ENCODE assay signal across 29 mouse cellular contexts in genomic region chr14:106387671-106388070, GRCm38 (mm10).
DNase-seq lines count a peak whose midpoint lies in the region; ATAC-seq and TF ChIP-seq lines count a peak whose summit lies in the region.
"Had no signal": no experiment of that assay in that cellular context is flagged by ENCODE, and none has a peak within 500 bp of the region (broad histone marks: within the 10 kb centered on the region; RNA-seq: fewer than 3 reads in every experiment).

No protein-coding gene starts in this region.

- no peak overlapping the region for H3K9ac ChIP-seq in heart, embryonic 11.5 days (ENCODE audit: low read depth, low read length)
- H3K9ac ChIP-seq in heart, embryonic 13.5 days = no peak overlapping the region
- H3K9ac ChIP-seq in midbrain, embryonic 14.5 days (replicated peaks; ENCODE audit: low read length) = no peak overlapping the region
- H3K9ac ChIP-seq: embryonic facial prominence, embryonic 12.5 days; forebrain, embryonic 13.5 days; intestine, embryonic 15.5 days; liver, postnatal 0 days; neural tube, embryonic 15.5 days had no signal

- H3K36me3 ChIP-seq in heart, embryonic 11.5 days (ENCODE audit: control insufficient read depth, insufficient read depth, low read length) = no peaks in the 10 kb centered on the region
- H3K36me3 ChIP-seq in heart, embryonic 13.5 days = no peaks in the 10 kb centered on the region
- H3K36me3 ChIP-seq in midbrain, embryonic 14.5 days (ENCODE audit: control insufficient read depth, insufficient read depth, low read length) = no peaks in the 10 kb centered on the region
- H3K36me3 ChIP-seq: embryonic facial prominence, embryonic 12.5 days; hindbrain, embryonic 10.5 days; intestine, embryonic 15.5 days; midbrain, embryonic 10.5 days; neural tube, embryonic 15.5 days had no signal

- H3K4me1 ChIP-seq in heart, embryonic 11.5 days (ENCODE audit: control insufficient read depth, insufficient read depth, low read length) = no peaks in the 10 kb centered on the region
- 0 out of 2 replicates have a peak, but pooled peaks cover 5% of the 10 kb centered on the region for H3K4me1 ChIP-seq in heart, embryonic 13.5 days
- H3K4me1 ChIP-seq in midbrain, embryonic 14.5 days (ENCODE audit: control insufficient read depth, insufficient read depth, low read length) = no peaks in the 10 kb centered on the region
- H3K4me1 ChIP-seq: embryonic facial prominence, embryonic 12.5 days; forebrain, embryonic 13.5 days; hindbrain, embryonic 10.5 days; intestine, embryonic 15.5 days; midbrain, embryonic 10.5 days; neural tube, embryonic 15.5 days had no signal

- 57% methylated on average over 3 of the region's 3 CpGs for WGBS in heart, embryonic 11.5 days (ENCODE audit: insufficient replicate concordance)
- WGBS in heart, embryonic 13.5 days = 51% methylated on average over 3 of the region's 3 CpGs
- WGBS in midbrain, embryonic 14.5 days = 88% methylated on average over 3 of the region's 3 CpGs

- 0 out of 2 replicates have a peak, but pooled peaks cover 3% of the 10 kb centered on the region for H3K9me3 ChIP-seq in heart, embryonic 11.5 days (replicated peaks; ENCODE audit: control insufficient read depth, low read length)
- H3K9me3 ChIP-seq in heart, embryonic 13.5 days = peaks cover 8% of the 10 kb centered on the region; the same call in 1 of the 2 replicates
- H3K9me3 ChIP-seq in midbrain, embryonic 14.5 days (ENCODE audit: control insufficient read depth, low read length) = no peaks in the 10 kb centered on the region
- H3K9me3 ChIP-seq: embryonic facial prominence, embryonic 12.5 days; forebrain, embryonic 13.5 days; hindbrain, embryonic 10.5 days; intestine, embryonic 15.5 days; midbrain, embryonic 10.5 days; neural tube, embryonic 15.5 days had no signal

- intact Hi-C loops in gastrocnemius, adult 2 months (cut with DNase I) = no loop called here
- intact Hi-C loops in gastrocnemius, postnatal 36 days (cut with DNase I) = no loop called here

- ATAC-seq in heart, embryonic 11.5 days (replicated peaks; ENCODE audit: insufficient number of reproducible peaks, low FRiP score, low TSS enrichment) = no peak
- no peak for ATAC-seq in heart, embryonic 13.5 days (ENCODE audit: extremely low read depth, insufficient number of reproducible peaks, low FRiP score, low TSS enrichment)
- no peak for ATAC-seq in midbrain, embryonic 14.5 days (ENCODE audit: low FRiP score, low TSS enrichment)
- ATAC-seq: forebrain, embryonic 13.5 days; hindbrain, embryonic 16.5 days; intestine, embryonic 15.5 days; liver, postnatal 0 days; lung, postnatal 0 days; Patski had no signal

- no peak for TF ChIP-seq CTCF in gastrocnemius, adult 2 months (IDR thresholded peaks at IDR 0.05)

- peak overlapping the region; percentile 59 for H3K27ac ChIP-seq in gastrocnemius, adult 2 months
- H3K27ac ChIP-seq in heart, embryonic 11.5 days (ENCODE audit: low read depth, low read length) = no peak overlapping the region
- H3K27ac ChIP-seq in heart, embryonic 13.5 days (replicated peaks) = peak overlapping the region; percentile 20; the same call in 1 of the 2 replicates
- no peak overlapping the region for H3K27ac ChIP-seq in midbrain, embryonic 14.5 days (replicated peaks; ENCODE audit: low read depth, low read length)
- H3K27ac ChIP-seq: embryonic facial prominence, embryonic 12.5 days; forebrain, embryonic 13.5 days; hindbrain, embryonic 10.5 days; intestine, embryonic 15.5 days; layer of hippocampus, adult 2 months; midbrain, embryonic 10.5 days; neural tube, embryonic 15.5 days; stomach, postnatal 0 days had no signal

- H3K4me2 ChIP-seq in heart, embryonic 11.5 days = no peak overlapping the region
- no peak overlapping the region for H3K4me2 ChIP-seq in heart, embryonic 13.5 days
- no peak overlapping the region for H3K4me2 ChIP-seq in midbrain, embryonic 14.5 days (ENCODE audit: low read length)
- H3K4me2 ChIP-seq: embryonic facial prominence, embryonic 12.5 days; forebrain, embryonic 13.5 days; intestine, embryonic 15.5 days; neural tube, embryonic 15.5 days had no signal

- H3K27me3 ChIP-seq in heart, embryonic 11.5 days (ENCODE audit: control insufficient read depth, insufficient read depth, low read length) = no peaks in the 10 kb centered on the region
- H3K27me3 ChIP-seq in heart, embryonic 13.5 days (replicated peaks) = no peaks in the 10 kb centered on the region
- no peaks in the 10 kb centered on the region for H3K27me3 ChIP-seq in midbrain, embryonic 14.5 days (ENCODE audit: control insufficient read depth, insufficient read depth, low read length)
- H3K27me3 ChIP-seq: embryonic facial prominence, embryonic 12.5 days; forebrain, embryonic 13.5 days; intestine, embryonic 15.5 days; neural tube, embryonic 15.5 days had no signal

- peak; percentile 23 for DNase-seq in gastrocnemius, adult 2 months
- no peak for DNase-seq in gastrocnemius, postnatal 36 days
- peak; percentile 54 to 65 for DNase-seq in heart, adult 9 months (ENCODE audit: low spot score in 2 of 2)
- DNase-seq in skeletal muscle tissue, adult 2 months (ENCODE audit: low read depth, low spot score) = peak; percentile 71
- no peak for DNase-seq in midbrain, embryonic 14.5 days
- DNase-seq in neural tube, embryonic 10.5 days (ENCODE audit: extremely low spot score, low spot score) = no peak
- DNase-seq: adrenal gland, adult 8-10 months; cerebellum, adult 11 months; cerebellum, postnatal 10 days; kidney, adult 9 months; kidney, postnatal 14 days; liver, postnatal 0 days; right cerebral cortex, adult 18-20 months; thymus, adult 2 months; thymus, postnatal 4 days had no signal

- H3K4me3 ChIP-seq in gastrocnemius, adult 2 months = no peak overlapping the region
- no peak overlapping the region for H3K4me3 ChIP-seq in heart, embryonic 11.5 days (ENCODE audit: low read depth, low read length)
- H3K4me3 ChIP-seq in heart, embryonic 13.5 days = no peak overlapping the region
- no peak overlapping the region for H3K4me3 ChIP-seq in midbrain, embryonic 14.5 days (replicated peaks; ENCODE audit: low read depth, low read length)
- H3K4me3 ChIP-seq: embryonic facial prominence, embryonic 12.5 days; erythroblast, embryonic 14.5 days; forebrain, embryonic 13.5 days; hindbrain, embryonic 10.5 days; intestine, embryonic 15.5 days; layer of hippocampus, adult 2 months; midbrain, embryonic 10.5 days; neural tube, embryonic 15.5 days had no signal

Comparison
In these comparisons a context has a peak if more than half of its experiments do, and no peak if none do; other contexts are left out.
1. DNase-seq: peak in gastrocnemius, adult 2 months (single experiment), heart, adult 9 months (2 of 2) and skeletal muscle tissue, adult 2 months (single experiment); none in gastrocnemius, postnatal 36 days (0 of 2), midbrain, embryonic 14.5 days (single experiment) and neural tube, embryonic 10.5 days (single experiment).
2. H3K27ac ChIP-seq: peak in gastrocnemius, adult 2 months (single experiment) and heart, embryonic 13.5 days (single experiment); none in heart, embryonic 11.5 days (single experiment) and midbrain, embryonic 14.5 days (single experiment).